ENCODE assay signal across 8 mouse cellular contexts in genomic region chr4:116877729-116878321, GRCm38 (mm10). TPM values are rescaled to one million over a fixed set of nuclear protein-coding genes. Genes with fewer than 3 reads are reported as not detected.
DNase-seq lines count a peak whose midpoint lies in the region; ATAC-seq and TF ChIP-seq lines count a peak whose summit lies in the region.

No protein-coding gene starts in this region.

- no peaks in the 10 kb centered on the region for H3K4me1 ChIP-seq in embryonic fibroblast, embryonic 13.5 days (ENCODE audit: control insufficient read depth, insufficient read depth, low read length)
- peaks cover 20% of the 10 kb centered on the region for H3K4me1 ChIP-seq in hindbrain, embryonic 10.5 days (replicated peaks)
- peaks cover 3% of the 10 kb centered on the region; the same call in 1 of the 2 replicates for H3K4me1 ChIP-seq in midbrain, embryonic 12.5 days
- H3K4me1 ChIP-seq in stomach, embryonic 15.5 days = 0 out of 2 replicates have a peak, but pooled peaks cover 6% of the 10 kb centered on the region

- DNase-seq in heart, adult 18-20 months = peak; percentile 13 to 40
- no peak for DNase-seq in heart, adult 11 months
- peak; percentile 52 for DNase-seq in adrenal gland, postnatal 14 days
- peak; percentile 64 for DNase-seq in hindbrain, embryonic 10.5 days (ENCODE audit: low spot score)
- DNase-seq in left cerebral cortex, adult 8-10 months (ENCODE audit: low spot score in 2 of 2) = peak; percentile 10 to 23

- H3K27ac ChIP-seq in embryonic fibroblast, embryonic 13.5 days (ENCODE audit: insufficient read depth, low read length) = no peak overlapping the region
- H3K27ac ChIP-seq in hindbrain, embryonic 10.5 days = peak overlapping the region; percentile 98
- peak overlapping the region; percentile 99 for H3K27ac ChIP-seq in midbrain, embryonic 12.5 days (replicated peaks)
- H3K27ac ChIP-seq in stomach, embryonic 15.5 days = peak overlapping the region; percentile 70; the same call in 1 of the 2 replicates

- H3K9ac ChIP-seq in midbrain, embryonic 12.5 days (replicated peaks) = peak overlapping the region; percentile 97
- peak overlapping the region; percentile 44 for H3K9ac ChIP-seq in stomach, embryonic 15.5 days

- no peak; the same call in 1 of the 2 replicates for ATAC-seq in midbrain, embryonic 12.5 days (ENCODE audit: low FRiP score, low read depth)
- ATAC-seq in stomach, embryonic 15.5 days (ENCODE audit: insufficient read depth, low FRiP score, low read depth) = no peak

- H3K36me3 ChIP-seq in hindbrain, embryonic 10.5 days = no peaks in the 10 kb centered on the region
- no peaks in the 10 kb centered on the region for H3K36me3 ChIP-seq in midbrain, embryonic 12.5 days
- H3K36me3 ChIP-seq in stomach, embryonic 15.5 days = no peaks in the 10 kb centered on the region

- no peak for TF ChIP-seq CTCF in embryonic fibroblast, embryonic 13.5 days (IDR thresholded peaks at IDR 0.05; ENCODE audit: borderline replicate concordance, insufficient read depth, low read length)

- H3K4me2 ChIP-seq in midbrain, embryonic 12.5 days (replicated peaks) = peak overlapping the region; percentile 77
- peak overlapping the region; percentile 98 for H3K4me2 ChIP-seq in stomach, embryonic 15.5 days

- no peak for TF ChIP-seq POLR2A in embryonic fibroblast, embryonic 13.5 days (IDR thresholded peaks at IDR 0.05; ENCODE audit: low read depth, low read length)

- H3K9me3 ChIP-seq in hindbrain, embryonic 10.5 days = no peaks in the 10 kb centered on the region
- no peaks in the 10 kb centered on the region for H3K9me3 ChIP-seq in midbrain, embryonic 12.5 days
- H3K9me3 ChIP-seq in stomach, embryonic 15.5 days = no peaks in the 10 kb centered on the region

- H3K27me3 ChIP-seq in hindbrain, embryonic 10.5 days (ENCODE audit: insufficient read depth, poor library complexity, severe bottlenecking) = peaks cover 7% of the 10 kb centered on the region; the same call in 1 of the 2 replicates
- H3K27me3 ChIP-seq in midbrain, embryonic 12.5 days = no peaks in the 10 kb centered on the region
- H3K27me3 ChIP-seq in stomach, embryonic 15.5 days (replicated peaks) = peaks cover 12% of the 10 kb centered on the region; the same call in 1 of the 2 replicates

- under 1% methylated on average over 47 of the region's 57 CpGs for WGBS in hindbrain, embryonic 10.5 days
- 0% methylated on average over 52 of the region's 57 CpGs for WGBS in midbrain, embryonic 12.5 days
- under 1% methylated on average over 38 of the region's 57 CpGs for WGBS in stomach, embryonic 15.5 days

- H3K4me3 ChIP-seq in embryonic fibroblast, embryonic 13.5 days (ENCODE audit: insufficient read depth, low read length) = peak overlapping the region; percentile 63; the same call in 1 of the 2 replicates
- H3K4me3 ChIP-seq in hindbrain, embryonic 10.5 days = peak overlapping the region; percentile 89
- H3K4me3 ChIP-seq in midbrain, embryonic 12.5 days = peak overlapping the region; percentile 91
- H3K4me3 ChIP-seq in stomach, embryonic 15.5 days (replicated peaks) = peak overlapping the region; percentile 82

RNA-seq across cellular contexts. Expression of gene Zswim5, which starts 0.6 kb away (rescaled TPM):
- 1 to 10 TPM in 1 of 2 experiments, under 1 TPM in 1; 0.98 to 1.0 TPM for total RNA-seq in heart, adult 18-20 months (2021)
- 3.1 and 3.5 TPM in 2 replicates for total RNA-seq in adrenal gland, postnatal 14 days (2021)
- polyA plus RNA-seq in embryonic fibroblast, embryonic 13.5 days (2011; ENCODE audit: insufficient read length, low read depth, missing spikeins) = not detected in 2 replicates
- 6.1 and 7.6 TPM in 2 replicates for polyA plus RNA-seq in hindbrain, embryonic 10.5 days (2016; fragmentation: Nextera tagmentation; extraction: Ambion mirVana)
- total RNA-seq in left cerebral cortex, adult 8-10 months (2022) = 10 to 100 TPM; 11.4 to 13.9 (median 12.4) TPM
- polyA plus RNA-seq in midbrain, embryonic 12.5 days (2016; fragmentation: Nextera tagmentation; extraction: Ambion mirVana) = 9.6 and 10.6 TPM in 2 replicates
- polyA plus RNA-seq in stomach, embryonic 15.5 days (2015; fragmentation: Nextera tagmentation; extraction: Ambion mirVana) = 0.58 and 0.67 TPM in 2 replicates

RNA-seq across cellular contexts. Expression of gene Hpdl, which starts 56.3 kb away (rescaled TPM):
- 1 to 10 TPM; 3.5 to 3.7 TPM for total RNA-seq in heart, adult 18-20 months (2021)
- 6.1 and 7.0 TPM in 2 replicates for total RNA-seq in adrenal gland, postnatal 14 days (2021)
- polyA plus RNA-seq in embryonic fibroblast, embryonic 13.5 days (2011; ENCODE audit: insufficient read length, low read depth, missing spikeins) = 0.39 TPM in 1 of 2 replicates, not detected in the other
- polyA plus RNA-seq in hindbrain, embryonic 10.5 days (2016; fragmentation: Nextera tagmentation; extraction: Ambion mirVana) = 1.1 and 1.3 TPM in 2 replicates
- total RNA-seq in left cerebral cortex, adult 8-10 months (2022) = 1 to 10 TPM; 1.3 to 1.9 (median 1.7) TPM
- polyA plus RNA-seq in midbrain, embryonic 12.5 days (2016; fragmentation: Nextera tagmentation; extraction: Ambion mirVana) = 0.45 and 0.79 TPM in 2 replicates
- 1.2 and 1.7 TPM in 2 replicates for polyA plus RNA-seq in stomach, embryonic 15.5 days (2015; fragmentation: Nextera tagmentation; extraction: Ambion mirVana)
